Mouse (Mus musculus): ENCODE data around the gene Fkrp. TPM values are rescaled to one million over a fixed set of nuclear protein-coding genes. Genes with fewer than 3 reads are reported as not detected.

The Fkrp gene
- polyA plus RNA-seq, 1 experiment from 2014 or later: 31.1 TPM

DNA sequence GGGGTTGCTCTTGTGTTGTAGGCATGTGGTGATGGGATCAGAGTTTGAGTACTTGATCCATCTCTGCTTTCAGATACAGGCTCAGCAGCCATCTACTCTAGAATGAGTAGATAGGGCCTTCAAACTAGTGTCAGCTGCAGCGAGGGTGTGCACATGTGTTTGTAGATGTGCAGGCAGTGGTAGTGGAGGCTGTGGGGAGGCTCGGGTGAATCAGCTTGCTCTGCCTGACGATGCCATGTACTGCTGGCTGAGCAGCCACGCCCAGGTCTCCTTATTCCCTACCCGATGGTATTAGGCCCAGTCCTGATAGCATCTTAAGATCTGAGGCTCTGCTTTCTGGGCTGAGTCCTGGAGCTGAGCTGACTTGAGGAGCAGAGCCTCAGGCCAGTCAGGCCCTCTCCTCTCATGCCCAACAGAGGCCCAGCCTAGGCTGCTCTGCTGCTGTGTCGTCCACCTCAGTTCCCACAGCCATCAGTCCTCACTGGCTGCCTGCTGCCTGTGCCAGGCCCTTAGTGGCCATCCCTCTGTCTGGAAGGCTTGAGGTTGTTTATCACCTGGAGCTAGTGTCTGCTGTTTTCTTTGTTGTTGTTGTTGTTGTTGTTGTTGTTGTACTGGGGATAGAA is 22.4 kb upstream of the Fkrp start:
- H3K4me1 ChIP-seq (ENCODE audit: control insufficient read depth, insufficient read depth, low read length): no peaks in the 10 kb centered on the region
- H3K27ac ChIP-seq (ENCODE audit: low read depth, low read length): no peak overlapping the region
- H3K4me2 ChIP-seq (replicated peaks; ENCODE audit: low read depth, low read length): no peak overlapping the region
- no peak for ATAC-seq (ENCODE audit: low FRiP score, low TSS enrichment)
- H3K9ac ChIP-seq (ENCODE audit: low read depth, low read length): no peak overlapping the region
- no peaks in the 10 kb centered on the region for H3K27me3 ChIP-seq (ENCODE audit: control insufficient read depth, insufficient read depth, low read length)
- no peak overlapping the region for H3K4me3 ChIP-seq (ENCODE audit: low read length)
- 85% methylated on average over 6 of the region's 6 CpGs for WGBS
- peaks cover 60% of the 10 kb centered on the region for H3K36me3 ChIP-seq (ENCODE audit: control insufficient read depth, insufficient read depth, low read length)
- no peaks in the 10 kb centered on the region for H3K9me3 ChIP-seq (ENCODE audit: control insufficient read depth, low read length)

DNA sequence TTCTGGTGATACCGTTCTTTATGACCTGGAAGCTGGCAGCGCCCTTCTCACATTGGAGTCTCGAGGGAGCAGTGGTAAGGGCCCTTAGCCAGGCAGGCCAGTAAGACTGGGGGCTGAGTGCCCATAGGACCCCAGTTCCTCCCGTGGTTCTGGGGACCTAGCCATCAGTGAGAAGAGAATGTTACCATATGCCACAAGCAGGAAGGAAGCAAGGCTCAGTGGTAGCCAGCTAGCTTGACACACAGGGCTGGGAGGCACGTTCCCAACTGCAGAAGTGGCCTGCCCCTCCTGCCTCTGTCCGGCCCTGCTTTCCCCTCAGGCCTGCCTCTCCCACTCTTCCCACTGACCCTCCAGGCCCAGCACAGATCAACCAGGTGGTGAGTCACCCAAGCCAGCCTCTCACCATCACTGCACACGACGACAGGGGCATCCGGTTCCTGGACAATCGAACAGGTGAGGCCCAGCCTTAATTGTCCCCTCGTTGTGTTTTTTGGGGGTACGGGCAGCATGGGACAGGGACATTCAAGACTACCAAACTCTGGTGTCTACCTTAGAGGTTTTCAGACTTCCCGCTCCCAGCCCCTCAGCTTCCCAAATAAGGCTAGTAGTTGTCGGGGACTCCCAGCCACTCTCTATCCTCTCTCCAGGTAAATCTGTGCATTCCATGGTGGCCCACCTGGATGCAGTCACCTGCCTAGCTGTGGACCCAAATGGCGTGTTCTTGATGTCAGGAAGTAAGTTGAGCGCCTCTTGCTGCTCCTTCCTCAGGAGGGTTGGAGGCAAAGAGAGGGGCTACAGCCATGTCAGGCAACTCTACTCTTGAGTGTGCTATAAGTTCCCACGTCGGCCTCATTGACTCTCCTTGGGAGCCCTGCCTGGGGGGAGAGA is 21.6 kb upstream of the Fkrp start:
- H3K4me2 ChIP-seq (replicated peaks; ENCODE audit: low read depth, low read length): no peak overlapping the region
- H3K4me3 ChIP-seq (ENCODE audit: low read length): no peak overlapping the region
- no peak overlapping the region for H3K9ac ChIP-seq (ENCODE audit: low read depth, low read length)
- no peak for ATAC-seq (ENCODE audit: low FRiP score, low TSS enrichment)
- no peaks in the 10 kb centered on the region for H3K9me3 ChIP-seq (ENCODE audit: control insufficient read depth, low read length)
- WGBS: 94% methylated on average over 18 of the region's 18 CpGs
- H3K36me3 ChIP-seq (ENCODE audit: control insufficient read depth, insufficient read depth, low read length): peaks cover 67% of the 10 kb centered on the region
- no peak overlapping the region for H3K27ac ChIP-seq (ENCODE audit: low read depth, low read length)
- H3K4me1 ChIP-seq (ENCODE audit: control insufficient read depth, insufficient read depth, low read length): no peaks in the 10 kb centered on the region
- no peaks in the 10 kb centered on the region for H3K27me3 ChIP-seq (ENCODE audit: control insufficient read depth, insufficient read depth, low read length)

DNA sequence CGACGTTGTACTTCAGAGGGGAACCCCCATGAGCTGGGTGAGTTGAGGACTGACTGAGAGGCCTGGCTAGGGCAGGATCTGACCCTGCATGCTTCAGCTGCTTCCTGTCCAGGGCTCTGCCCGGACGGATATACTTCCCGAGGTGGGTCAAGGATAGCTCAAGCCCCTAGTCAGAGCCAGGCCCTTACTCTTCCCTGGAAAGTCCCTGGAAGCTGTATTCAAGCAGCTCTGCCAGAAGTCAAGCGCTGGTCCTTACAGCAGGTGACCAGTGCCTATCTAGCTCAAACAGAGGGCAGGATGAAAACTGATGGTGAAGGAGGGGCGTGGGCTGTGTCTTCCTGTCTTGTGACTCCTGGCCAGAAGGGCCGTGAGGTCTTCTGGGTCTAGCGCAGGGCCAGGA is 13.9 kb upstream of the Fkrp start:
- no peak overlapping the region for H3K27ac ChIP-seq (ENCODE audit: low read depth, low read length)
- no peak overlapping the region for H3K4me2 ChIP-seq (replicated peaks; ENCODE audit: low read depth, low read length)
- no peaks in the 10 kb centered on the region for H3K9me3 ChIP-seq (ENCODE audit: control insufficient read depth, low read length)
- 81% methylated on average over 9 of the region's 9 CpGs for WGBS
- H3K4me1 ChIP-seq (ENCODE audit: control insufficient read depth, insufficient read depth, low read length): no peaks in the 10 kb centered on the region
- H3K27me3 ChIP-seq (ENCODE audit: control insufficient read depth, insufficient read depth, low read length): no peaks in the 10 kb centered on the region
- H3K9ac ChIP-seq (ENCODE audit: low read depth, low read length): no peak overlapping the region
- peaks cover 96% of the 10 kb centered on the region for H3K36me3 ChIP-seq (ENCODE audit: control insufficient read depth, insufficient read depth, low read length)
- no peak overlapping the region for H3K4me3 ChIP-seq (ENCODE audit: low read length)
- ATAC-seq (ENCODE audit: low FRiP score, low TSS enrichment): no peak

DNA sequence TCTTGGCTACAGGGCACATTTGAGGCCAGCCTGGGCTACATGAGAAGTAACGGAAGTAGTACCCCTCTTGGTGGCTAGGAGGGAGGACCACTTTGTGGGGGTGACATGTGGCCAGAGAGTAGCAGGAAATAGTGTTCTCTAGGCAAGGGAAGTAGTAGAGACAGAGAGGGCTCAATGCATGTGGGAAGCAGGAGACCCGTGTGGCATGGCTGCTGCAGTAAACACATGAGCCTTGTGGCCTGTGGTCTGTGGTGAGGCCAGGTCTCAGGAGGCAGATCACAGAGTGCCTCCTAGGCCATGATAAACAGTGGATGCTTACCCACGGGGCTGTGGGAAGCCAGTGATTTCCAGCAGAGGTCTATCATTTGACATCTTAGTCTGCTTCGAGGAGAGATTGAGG is 10.7 kb upstream of the Fkrp start:
- H3K27ac ChIP-seq (ENCODE audit: low read depth, low read length): no peak overlapping the region
- H3K27me3 ChIP-seq (ENCODE audit: control insufficient read depth, insufficient read depth, low read length): no peaks in the 10 kb centered on the region
- no peak for ATAC-seq (ENCODE audit: low FRiP score, low TSS enrichment)
- H3K4me2 ChIP-seq (replicated peaks; ENCODE audit: low read depth, low read length): no peak overlapping the region
- no peaks in the 10 kb centered on the region; the same call in 1 of the 2 replicates for H3K4me1 ChIP-seq (ENCODE audit: control insufficient read depth, insufficient read depth, low read length)
- no peak overlapping the region for H3K9ac ChIP-seq (ENCODE audit: low read depth, low read length)
- 82% methylated on average over 4 of the region's 4 CpGs for WGBS
- no peak overlapping the region for H3K4me3 ChIP-seq (ENCODE audit: low read length)
- no peaks in the 10 kb centered on the region for H3K9me3 ChIP-seq (ENCODE audit: control insufficient read depth, low read length)
- peaks cover 97% of the 10 kb centered on the region for H3K36me3 ChIP-seq (ENCODE audit: control insufficient read depth, insufficient read depth, low read length)

DNA sequence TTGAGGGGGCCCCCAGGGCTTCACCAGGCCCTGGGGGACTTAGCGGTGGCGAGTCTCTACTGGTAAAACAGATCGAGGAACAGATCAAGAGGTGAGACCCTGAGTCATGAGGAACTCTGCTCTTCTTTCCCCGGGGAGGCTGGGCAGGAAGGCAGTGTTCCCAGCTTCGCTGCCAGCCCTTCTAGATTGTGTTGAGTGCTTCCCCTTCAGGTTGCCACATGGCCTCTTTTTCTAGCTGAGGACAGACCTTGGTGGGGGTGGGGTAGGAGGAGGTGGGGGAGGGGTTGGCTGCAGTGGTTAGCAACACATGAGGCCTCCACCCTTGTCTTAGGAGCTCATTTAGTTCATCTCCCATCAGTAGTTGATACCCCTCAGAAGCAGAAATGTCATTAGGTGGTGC is 10.0 kb upstream of the Fkrp start:
- Histone ChIP-seq H3K36me3 (ENCODE audit: control insufficient read depth, insufficient read depth, low read length) (peaks cover 91% of the 10 kb centered on the region), H3K9me3 (ENCODE audit: control insufficient read depth, low read length) (no peaks in the 10 kb centered on the region), H3K27me3 (ENCODE audit: control insufficient read depth, insufficient read depth, low read length) (no peaks in the 10 kb centered on the region), H3K4me3 (ENCODE audit: low read length) (no peak overlapping the region), H3K4me2 (replicated peaks; ENCODE audit: low read depth, low read length) (no peak overlapping the region), H3K4me1 (ENCODE audit: control insufficient read depth, insufficient read depth, low read length) (no peaks in the 10 kb centered on the region; the same call in 1 of the 2 replicates), H3K27ac (ENCODE audit: low read depth, low read length) (no peak overlapping the region), H3K9ac (ENCODE audit: low read depth, low read length) (no peak overlapping the region)
- WGBS: 85% methylated on average over 5 of the region's 5 CpGs
- no peak for ATAC-seq (ENCODE audit: low FRiP score, low TSS enrichment)

DNA sequence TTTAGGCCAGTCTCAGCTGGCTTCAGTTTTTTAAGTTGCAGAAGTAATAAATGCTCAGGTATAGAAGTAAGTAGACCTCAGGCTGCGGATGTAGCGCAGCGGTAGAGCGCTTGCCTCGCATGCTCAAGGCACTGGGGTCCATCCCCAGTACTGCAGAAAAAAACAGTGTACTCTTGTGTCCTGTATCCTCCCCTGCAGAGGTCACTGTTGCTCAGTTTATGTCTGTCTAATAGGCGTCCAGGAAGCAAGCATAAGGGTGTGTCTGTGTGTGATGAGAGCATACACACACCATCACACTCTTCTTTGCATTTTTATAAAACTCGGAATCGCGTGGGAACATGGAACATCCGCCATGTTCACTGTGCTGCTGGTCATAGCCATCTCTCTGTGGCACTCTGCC is 9.3 kb upstream of the Fkrp start:
- 82% methylated on average over 10 of the region's 10 CpGs for WGBS
- Histone ChIP-seq H3K4me3 (ENCODE audit: low read length) (no peak overlapping the region), H3K36me3 (ENCODE audit: control insufficient read depth, insufficient read depth, low read length) (peaks cover 83% of the 10 kb centered on the region), H3K4me2 (replicated peaks; ENCODE audit: low read depth, low read length) (no peak overlapping the region), H3K9ac (ENCODE audit: low read depth, low read length) (no peak overlapping the region), H3K4me1 (ENCODE audit: control insufficient read depth, insufficient read depth, low read length) (peaks cover 4% of the 10 kb centered on the region), H3K9me3 (ENCODE audit: control insufficient read depth, low read length) (no peaks in the 10 kb centered on the region), H3K27ac (ENCODE audit: low read depth, low read length) (no peak overlapping the region), H3K27me3 (ENCODE audit: control insufficient read depth, insufficient read depth, low read length) (no peaks in the 10 kb centered on the region)
- no peak for ATAC-seq (ENCODE audit: low FRiP score, low TSS enrichment)

DNA sequence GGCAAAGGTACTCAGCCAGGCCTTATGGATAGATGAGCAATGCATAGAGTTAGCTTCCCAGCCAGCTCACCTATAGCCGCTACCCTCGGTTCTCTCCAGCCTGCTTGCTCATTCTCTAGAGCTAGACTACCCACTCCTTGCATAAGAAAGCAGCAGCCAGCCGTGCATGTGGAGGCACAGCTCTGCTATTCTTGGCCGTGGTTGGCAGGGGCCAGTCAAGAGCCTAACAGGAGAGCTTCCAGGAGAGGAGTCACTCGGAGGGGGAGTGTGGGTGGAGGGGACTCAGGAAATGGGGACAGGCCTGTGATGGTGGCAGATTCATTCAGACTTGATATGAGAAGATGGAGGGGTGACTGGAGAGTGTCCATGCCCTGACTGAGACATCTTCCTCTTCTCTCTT is 7.2 kb upstream of the Fkrp start:
- Histone ChIP-seq H3K9ac (ENCODE audit: low read depth, low read length) (no peak overlapping the region), H3K4me1 (ENCODE audit: control insufficient read depth, insufficient read depth, low read length) (peaks cover 15% of the 10 kb centered on the region), H3K27ac (ENCODE audit: low read depth, low read length) (no peak overlapping the region), H3K4me3 (ENCODE audit: low read length) (no peak overlapping the region), H3K9me3 (ENCODE audit: control insufficient read depth, low read length) (no peaks in the 10 kb centered on the region), H3K4me2 (replicated peaks; ENCODE audit: low read depth, low read length) (no peak overlapping the region), H3K27me3 (ENCODE audit: control insufficient read depth, insufficient read depth, low read length) (no peaks in the 10 kb centered on the region), H3K36me3 (ENCODE audit: control insufficient read depth, insufficient read depth, low read length) (peaks cover 63% of the 10 kb centered on the region)
- no peak for ATAC-seq (ENCODE audit: low FRiP score, low TSS enrichment)
- 75% methylated on average over 5 of the region's 5 CpGs for WGBS

DNA sequence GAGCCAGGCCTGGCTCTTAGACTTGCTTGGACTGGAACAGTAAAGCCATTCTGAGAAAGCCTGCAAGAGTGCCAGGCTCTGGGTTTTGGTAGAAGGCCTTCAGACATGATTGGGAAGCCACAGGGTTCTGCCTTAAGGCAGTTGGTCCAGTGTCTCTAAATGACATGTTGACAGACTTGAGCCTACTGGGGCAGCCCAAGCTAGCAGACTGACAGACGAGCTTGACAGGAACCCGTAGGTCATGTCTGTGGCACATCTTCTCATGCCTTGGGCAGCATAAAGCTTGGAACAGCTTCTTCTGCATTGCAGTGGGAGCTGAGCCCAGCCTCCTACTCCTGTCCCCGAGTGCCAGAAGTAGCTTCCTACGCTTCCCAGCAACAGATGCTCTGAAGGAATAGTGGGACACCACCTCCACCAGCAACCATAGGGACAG is 5.2 kb upstream of the Fkrp start:
- 76% methylated on average over 4 of the region's 4 CpGs for WGBS
- no peak for ATAC-seq (ENCODE audit: low FRiP score, low TSS enrichment)
- H3K4me1 ChIP-seq (ENCODE audit: control insufficient read depth, insufficient read depth, low read length): peaks cover 31% of the 10 kb centered on the region

DNA sequence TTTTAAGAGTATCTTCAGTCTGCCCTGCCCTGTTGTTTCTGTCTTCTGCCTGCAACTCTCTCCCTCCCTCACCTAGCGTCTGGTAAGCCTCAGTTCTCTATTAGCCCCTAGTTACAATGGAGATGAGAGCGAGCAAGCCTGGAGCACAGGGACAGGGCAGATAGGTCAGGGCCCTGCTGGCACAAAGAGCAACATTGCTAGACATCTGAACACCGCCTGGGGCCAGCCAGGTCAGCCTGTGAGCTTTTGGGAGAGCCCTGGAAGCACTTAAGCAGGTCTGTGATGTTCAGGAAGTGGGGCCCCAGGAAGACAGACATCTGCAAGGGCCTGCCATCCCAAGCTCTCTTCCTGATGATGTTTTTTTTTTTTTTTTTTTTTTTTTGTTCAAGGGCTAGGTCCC is 4.6 kb upstream of the Fkrp start:
- H3K4me1 ChIP-seq (ENCODE audit: control insufficient read depth, insufficient read depth, low read length): peaks cover 31% of the 10 kb centered on the region

More for the DNA sequence above, 5.2 kb upstream of the Fkrp start:
- Histone ChIP-seq H3K27ac (ENCODE audit: low read depth, low read length) (no peak overlapping the region), H3K9ac (ENCODE audit: low read depth, low read length) (no peak overlapping the region), H3K4me3 (ENCODE audit: low read length) (no peak overlapping the region), H3K36me3 (ENCODE audit: control insufficient read depth, insufficient read depth, low read length) (peaks cover 43% of the 10 kb centered on the region), H3K4me2 (replicated peaks; ENCODE audit: low read depth, low read length) (no peak overlapping the region), H3K9me3 (ENCODE audit: control insufficient read depth, low read length) (no peaks in the 10 kb centered on the region), H3K27me3 (ENCODE audit: control insufficient read depth, insufficient read depth, low read length) (no peaks in the 10 kb centered on the region)

More for the DNA sequence above, 4.6 kb upstream of the Fkrp start:
- Histone ChIP-seq H3K4me2 (replicated peaks; ENCODE audit: low read depth, low read length) (no peak overlapping the region), H3K9ac (ENCODE audit: low read depth, low read length) (no peak overlapping the region; the same call in 1 of the 2 replicates), H3K27ac (ENCODE audit: low read depth, low read length) (no peak overlapping the region), H3K27me3 (ENCODE audit: control insufficient read depth, insufficient read depth, low read length) (no peaks in the 10 kb centered on the region), H3K9me3 (ENCODE audit: control insufficient read depth, low read length) (no peaks in the 10 kb centered on the region), H3K4me3 (ENCODE audit: low read length) (no peak overlapping the region), H3K36me3 (ENCODE audit: control insufficient read depth, insufficient read depth, low read length) (peaks cover 38% of the 10 kb centered on the region)
- ATAC-seq (ENCODE audit: low FRiP score, low TSS enrichment): no peak
- WGBS: 33% methylated on average over 3 of the region's 3 CpGs
